Mouse (Mus musculus) liver, postnatal 0 days (tissue): ENCODE data around the gene Rgs6. TPM values are rescaled to one million over a fixed set of nuclear protein-coding genes. Genes with fewer than 3 reads are reported as not detected.

Source experiments
- ATAC-seq: fragments of 200-750 bp; cut with Nextera tagmentation; 2 replicates; pipeline ENCODE4 v1.8.0; 2017; ENCODE audit warnings: mild to moderate bottlenecking, moderate library complexity
- DNase-seq: peaks from one replicate; pipeline ENCODE4 v3.0.0-alpha.2; 2016
- H3K27ac ChIP-seq: fragments of 300-500 bp; sonication (generic); 2 replicates; pipeline ENCODE4 v1.5.1; 2014; ENCODE audit warnings: antibody characterized with exemption, moderate library complexity, mild to moderate bottlenecking, low read depth
- H3K27me3 ChIP-seq: fragments of 300-500 bp; sonication (generic); 2 replicates; pipeline ENCODE4 v1.6.1; 2014; ENCODE audit warnings: low read length, control low read depth, mixed read lengths; ENCODE audit not compliant: insufficient read depth
- H3K36me3 ChIP-seq: fragments of 300-500 bp; sonication (generic); replicated peaks from 2 replicates; pipeline ENCODE4 v1.6.1; 2014; ENCODE audit warnings: mild to moderate bottlenecking, control low read depth, low read length, moderate library complexity, mixed read lengths; ENCODE audit not compliant: insufficient read depth
- H3K4me1 ChIP-seq: fragments of 300-500 bp; sonication (generic); 2 replicates; pipeline ENCODE4 v1.6.1; 2014; ENCODE audit warnings: antibody characterized with exemption, mild to moderate bottlenecking, control low read depth; ENCODE audit not compliant: insufficient read depth
- H3K4me2 ChIP-seq: fragments of 300-500 bp; sonication (generic); 2 replicates; pipeline ENCODE4 v1.6.1; 2014; ENCODE audit warnings: low read depth, mild to moderate bottlenecking, low read length, moderate library complexity, mixed read lengths
- H3K4me3 ChIP-seq: fragments of 300-500 bp; sonication (generic); 2 replicates; pipeline ENCODE4 v1.5.1; 2014; ENCODE audit warnings: low read depth, low read length
- H3K9ac ChIP-seq: fragments of 300-500 bp; sonication (generic); replicated peaks from 2 replicates; pipeline ENCODE4 v1.6.1; 2014; ENCODE audit warnings: mild to moderate bottlenecking, moderate library complexity
- H3K9me3 ChIP-seq: fragments of 300-500 bp; sonication (generic); 2 replicates; pipeline ENCODE4 v1.6.1; 2016; ENCODE audit warnings: mild to moderate bottlenecking, control low read depth, low read length, mixed read lengths
- CTCF ChIP-seq: sonication (generic); IDR thresholded peaks from 2 replicates; pipeline ENCODE4 v1.5.1; 2016; ENCODE audit warnings: antibody characterized with exemption, low read depth
- EP300 ChIP-seq: IDR thresholded peaks from 2 replicates; pipeline ENCODE4 v1.6.1; 2016; ENCODE audit warnings: antibody characterized with exemption, low read depth, mild to moderate bottlenecking
- WGBS: fragments of 180-500 bp; shearing (Covaris S2); extraction: QIAGEN DNeasy Blood & Tissue Kit; methylation state at CpG from one replicate; pipeline ENCODE4 v1.1.7; 2014; ENCODE audit not compliant: insufficient replicate concordance; 5-methylcytosine and 5-hydroxymethylcytosine counted together
- polyA plus RNA-seq: library from polyadenylated mRNA; unstranded; fragments of >200 nt; fragmentation: Nextera tagmentation; extraction: Ambion mirVana; gene quantifications from 2 replicates; pipeline ENCODE4 v1.2.1, GENCODE M21; 2015

The Rgs6 gene
- polyA plus RNA-seq, 1 experiment from 2014 or later, result 0.09 TPM

- ATAC-seq, result no peak
- Histone ChIP-seq H3K4me3 (no peak overlapping the region), H3K4me2 (no peak overlapping the region), H3K36me3 (no peaks in the 10 kb centered on the region), H3K27me3 (no peaks in the 10 kb centered on the region), H3K4me1 (no peaks in the 10 kb centered on the region), H3K9ac (no peak overlapping the region), H3K27ac (no peak overlapping the region), H3K9me3 (no peaks in the 10 kb centered on the region)
- TF ChIP-seq EP300, result no peak
- TF ChIP-seq CTCF, result no peak
- WGBS, result 77% methylated on average over 1 of the region's 1 CpGs
- no peak for DNase-seq
Measured at GRCm38 (mm10) chr12:82572706-82573105, 15.4 kb upstream of the Rgs6 start.

DNA sequence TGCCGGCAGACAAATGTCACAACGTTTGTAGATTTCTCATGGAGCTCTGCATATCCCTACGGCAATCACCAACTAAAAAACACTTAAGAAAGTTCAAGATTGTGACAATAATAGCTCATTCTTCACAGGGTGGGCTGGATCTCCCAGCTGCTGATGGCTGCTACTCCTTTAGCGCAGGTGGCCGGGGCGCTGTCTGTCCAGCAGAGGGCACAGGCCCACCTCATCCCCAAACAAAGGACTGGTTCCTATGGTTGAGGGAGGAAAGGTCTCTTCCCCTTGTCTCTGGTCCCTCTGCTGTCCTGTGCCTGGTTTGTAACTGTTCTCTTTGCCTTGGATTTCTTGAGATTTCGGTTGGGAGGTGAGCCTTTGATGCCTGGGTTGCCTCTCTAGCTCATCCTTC lies 1.5 kb upstream of the Rgs6 start:
- Histone ChIP-seq H3K36me3 (no peaks in the 10 kb centered on the region), H3K4me2 (no peak overlapping the region), H3K27me3 (no peaks in the 10 kb centered on the region), H3K4me1 (no peaks in the 10 kb centered on the region), H3K9me3 (no peaks in the 10 kb centered on the region), H3K9ac (no peak overlapping the region), H3K4me3 (no peak overlapping the region), H3K27ac (no peak overlapping the region)
- no peak for ATAC-seq
- WGBS, result 39% methylated on average over 7 of the region's 7 CpGs
- TF ChIP-seq EP300 (no peak), CTCF (peak; percentile 44)
- no peak for DNase-seq

- H3K4me3 ChIP-seq, result no peak overlapping the region
- H3K9me3 ChIP-seq, result no peaks in the 10 kb centered on the region
- H3K36me3 ChIP-seq, result no peaks in the 10 kb centered on the region
- no peak for DNase-seq
- no peaks in the 10 kb centered on the region for H3K27me3 ChIP-seq
- no peak overlapping the region for H3K9ac ChIP-seq
- TF ChIP-seq EP300 (no peak), CTCF (no peak)
- H3K27ac ChIP-seq, result no peak overlapping the region
- WGBS, result 70% methylated on average over 7 of the region's 7 CpGs
- H3K4me2 ChIP-seq, result no peak overlapping the region
- no peaks in the 10 kb centered on the region for H3K4me1 ChIP-seq
- no peak for ATAC-seq
Measured at GRCm38 (mm10) chr12:82587348-82587895, 670 bp upstream of the Rgs6 start.

DNA sequence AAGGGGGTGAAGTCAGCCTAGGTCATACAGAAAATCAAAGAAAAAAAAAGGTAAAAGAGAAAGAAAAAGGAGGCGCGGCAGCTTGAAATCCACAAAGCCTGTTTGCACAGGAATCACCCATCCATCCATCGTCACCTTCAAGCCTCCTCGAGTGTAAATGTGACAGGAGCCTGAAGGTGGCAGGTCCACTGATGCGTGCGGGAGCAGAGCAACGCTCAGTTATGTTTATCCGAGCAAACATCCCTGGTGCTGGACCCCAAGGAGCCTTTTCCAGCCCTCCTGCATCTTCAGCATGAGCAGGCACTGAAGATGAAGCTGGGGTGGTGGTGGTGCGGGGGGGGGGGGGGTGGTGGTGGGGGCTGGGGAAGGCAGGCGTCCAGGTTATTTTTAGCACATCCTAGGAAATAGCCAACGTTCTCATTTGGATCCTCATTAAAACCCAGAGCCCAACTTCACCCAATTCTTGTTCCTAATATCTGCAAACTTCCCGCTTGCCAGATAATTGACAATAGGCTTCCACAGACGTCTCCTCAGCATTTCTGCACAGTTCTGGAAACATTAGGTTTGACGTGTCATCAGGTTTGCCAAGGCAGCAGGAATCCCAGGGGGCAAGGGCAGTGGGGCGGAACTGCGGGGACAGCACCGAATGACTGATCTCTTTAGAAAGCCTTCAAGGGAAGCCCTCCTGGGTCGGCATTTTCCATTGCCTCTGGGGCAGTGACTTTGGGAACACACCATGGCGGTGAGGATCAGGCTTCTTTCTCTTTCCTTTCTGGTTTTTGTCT lies 946 bp downstream of the Rgs6 start:
- TF ChIP-seq EP300 (no peak), CTCF (no peak)
- H3K9me3 ChIP-seq, result no peaks in the 10 kb centered on the region
- 48% methylated on average over 18 of the region's 19 CpGs for WGBS
- no peak overlapping the region for H3K4me3 ChIP-seq
- no peaks in the 10 kb centered on the region for H3K4me1 ChIP-seq
- ATAC-seq (no peak), DNase-seq (no peak)
- no peak overlapping the region for H3K9ac ChIP-seq
- H3K27ac ChIP-seq, result no peak overlapping the region
- no peaks in the 10 kb centered on the region for H3K36me3 ChIP-seq
- H3K27me3 ChIP-seq, result no peaks in the 10 kb centered on the region
- H3K4me2 ChIP-seq, result no peak overlapping the region

- 88% methylated on average over 2 of the region's 2 CpGs for WGBS
- no peak for ATAC-seq
- H3K27ac ChIP-seq, result no peak overlapping the region
- H3K9me3 ChIP-seq, result no peaks in the 10 kb centered on the region
- no peak for TF ChIP-seq CTCF
- TF ChIP-seq EP300, result no peak
- no peak overlapping the region for H3K9ac ChIP-seq
- H3K36me3 ChIP-seq, result no peaks in the 10 kb centered on the region
- no peak overlapping the region for H3K4me2 ChIP-seq
- no peak overlapping the region for H3K4me3 ChIP-seq
- no peaks in the 10 kb centered on the region for H3K4me1 ChIP-seq
- H3K27me3 ChIP-seq, result no peaks in the 10 kb centered on the region
- DNase-seq, result no peak
Measured at GRCm38 (mm10) chr12:82599011-82599410, 10.9 kb downstream of the Rgs6 start.

GRCm38 (mm10) chr12:82600406-82600805 lies 12.3 kb downstream of the Rgs6 start:
- H3K27ac ChIP-seq, result no peak overlapping the region
- H3K27me3 ChIP-seq, result no peaks in the 10 kb centered on the region
- H3K4me3 ChIP-seq, result no peak overlapping the region
- H3K4me1 ChIP-seq, result no peaks in the 10 kb centered on the region
- no peak overlapping the region for H3K4me2 ChIP-seq
- H3K9ac ChIP-seq, result no peak overlapping the region
- H3K36me3 ChIP-seq, result no peaks in the 10 kb centered on the region
- ATAC-seq (no peak), DNase-seq (no peak)
- 75% methylated on average over 6 of the region's 6 CpGs for WGBS
- H3K9me3 ChIP-seq, result no peaks in the 10 kb centered on the region
- no peak for TF ChIP-seq CTCF
- TF ChIP-seq EP300, result no peak
